Mouse (Mus musculus) thymus, adult 18-20 months (tissue): Measurements from ENCODE around the gene Afg3l1.
A peak's percentile ranks its signal among the peaks of the same experiment; 100 is the strongest.
"Not testable (repeated sequence)": the region's sequence is repeated elsewhere in the genome, so short reads cannot be mapped to it uniquely, and the experiment has no call there.

ENCODE experiments used
- DNase-seq, 2 experiments: peaks; one replicate each; pipeline ENCODE4 v3.0.0; 2022; ENCODE audit warnings: mixed read lengths in 2 of 2

Gene Afg3l1

DNA sequence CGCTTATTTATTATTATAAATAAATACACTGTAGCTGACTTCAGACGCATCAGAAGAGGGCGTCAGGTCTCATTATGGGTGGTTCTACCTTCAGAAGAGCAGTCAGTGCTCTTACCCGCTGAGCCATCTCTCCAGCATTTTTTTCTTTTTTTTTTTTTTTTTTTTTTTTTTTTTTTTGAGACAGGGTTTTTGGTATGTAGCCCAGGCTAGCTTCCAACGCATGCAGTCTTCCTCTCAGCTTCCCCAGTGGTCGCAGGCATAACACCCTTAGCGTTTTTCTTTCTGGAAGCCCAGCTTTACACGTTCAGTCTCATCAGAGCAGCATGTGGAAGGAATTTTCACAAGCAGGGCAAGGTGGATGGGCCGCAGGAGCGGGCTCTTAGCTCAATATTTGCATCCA is 40.5 kb downstream of the Afg3l1 start:
- DNase-seq: no peak

DNA sequence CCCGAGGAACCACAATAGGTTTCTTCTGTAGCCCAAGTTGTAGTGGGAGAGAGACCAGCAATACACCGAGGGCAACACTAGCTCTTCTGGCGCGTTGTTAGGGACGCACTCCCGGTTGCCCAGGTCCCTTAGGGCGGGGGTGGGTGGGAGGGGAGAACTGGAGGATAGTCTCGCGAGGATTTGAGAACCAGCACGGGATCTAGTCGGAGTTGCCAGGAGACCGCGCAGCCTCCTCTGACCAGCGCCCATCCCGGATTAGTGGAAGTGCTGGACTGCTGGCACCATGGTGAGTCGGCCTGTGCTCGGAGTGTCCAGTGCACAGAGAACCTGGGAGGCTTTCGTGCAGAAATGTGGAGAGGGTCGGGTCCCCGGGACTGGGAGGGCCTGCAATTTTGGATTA is 41.0 kb downstream of the Afg3l1 start, which contains the start of gene Gas8:
Gene Gas8 (plus strand): TSS at position 168 of the 400 bp plus-strand sequence.
- DNase-seq: peak; percentile 66 to 77

DNA sequence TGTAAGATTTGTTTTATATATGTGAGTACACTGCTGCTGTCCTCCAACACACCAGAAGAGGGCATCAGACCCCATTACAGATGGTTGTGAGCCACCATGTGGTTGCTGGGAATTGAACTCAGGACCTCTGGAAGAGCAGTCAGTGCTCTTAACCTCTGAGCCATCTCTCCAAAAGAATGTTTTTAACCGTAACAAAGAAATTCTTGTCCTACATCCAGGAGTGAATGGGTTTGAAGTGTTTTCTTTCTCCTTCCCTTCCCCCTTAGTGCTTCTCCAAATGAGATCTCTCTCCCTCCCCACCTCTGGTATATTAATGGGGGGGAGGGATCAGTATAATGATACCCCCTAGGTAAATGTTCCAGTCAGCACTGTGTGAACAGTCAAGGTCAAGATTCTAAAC is 42.3 kb downstream of the Afg3l1 start:
- not testable (repeated sequence) for DNase-seq

DNA sequence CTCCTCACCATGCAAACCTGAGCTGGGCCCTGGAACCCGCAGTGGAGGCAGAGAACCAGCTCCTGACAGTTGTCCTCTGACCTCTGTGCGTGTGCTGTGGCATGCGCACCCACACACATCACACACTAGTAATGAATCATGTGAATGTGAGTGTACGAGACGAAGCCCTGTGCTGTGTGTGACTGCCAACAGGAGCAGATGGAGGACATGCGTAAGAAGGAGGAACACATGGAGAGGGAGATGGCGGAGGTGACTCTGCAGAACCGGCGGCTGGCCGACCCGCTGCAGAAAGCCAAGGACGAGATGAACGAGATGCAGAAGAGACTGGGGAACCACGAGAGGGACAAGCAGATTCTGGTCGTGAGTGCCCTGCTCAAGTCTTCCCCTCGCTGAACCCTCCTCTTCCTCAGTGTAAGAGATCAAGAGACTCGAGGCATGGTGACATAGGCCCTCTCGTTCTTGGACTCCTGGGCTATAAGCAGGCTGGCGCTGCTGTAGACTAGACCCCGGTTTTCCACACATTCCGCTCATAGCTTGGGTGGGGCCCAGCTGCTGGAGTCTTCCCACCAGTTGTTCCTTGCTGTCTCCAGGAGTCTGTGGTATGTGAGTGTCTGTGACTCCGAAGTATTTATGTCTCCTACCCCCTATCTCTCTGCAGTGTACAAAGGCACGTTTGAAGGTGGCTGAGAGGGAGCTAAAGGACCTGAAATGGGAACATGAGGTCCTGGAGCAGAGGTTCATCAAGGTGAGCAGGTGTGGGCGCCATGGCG is 50.2 kb downstream of the Afg3l1 start:
- DNase-seq: no peak

DNA sequence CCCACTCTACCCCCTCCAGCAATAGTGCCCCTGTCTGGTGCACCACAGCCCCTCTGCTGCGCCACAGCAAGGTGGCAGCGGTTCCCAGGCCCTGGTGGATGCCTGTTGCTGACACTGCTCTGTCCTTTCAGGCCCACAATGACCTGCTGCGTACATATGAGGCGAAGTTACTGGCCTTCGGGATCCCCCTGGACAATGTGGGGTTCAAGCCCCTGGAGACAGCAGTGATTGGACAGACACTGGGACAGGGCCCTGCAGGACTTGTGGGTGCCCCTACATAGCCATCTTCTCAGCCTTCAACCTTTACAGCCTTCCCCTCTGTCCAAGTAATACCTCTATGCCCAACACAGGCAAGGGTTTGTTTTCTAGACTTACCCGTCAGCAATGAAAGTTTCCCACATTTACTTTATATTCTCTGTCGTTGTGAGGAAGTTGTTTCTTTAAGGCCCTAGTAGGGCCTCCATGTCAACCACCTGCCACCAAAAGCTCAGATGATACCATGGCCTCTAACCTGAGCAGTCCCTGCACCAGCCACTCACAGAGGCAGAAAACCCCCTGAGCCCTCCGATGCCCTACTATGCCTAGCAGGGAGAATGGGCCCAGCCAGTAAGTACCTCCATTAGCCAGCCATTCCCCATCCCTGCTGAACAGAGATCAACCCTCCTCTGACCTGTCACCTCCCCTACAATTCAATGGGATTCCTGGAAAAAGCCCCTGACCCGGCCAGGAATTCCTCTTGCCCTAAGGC is 58.7 kb downstream of the Afg3l1 start:
- DNase-seq: no peak

DNA sequence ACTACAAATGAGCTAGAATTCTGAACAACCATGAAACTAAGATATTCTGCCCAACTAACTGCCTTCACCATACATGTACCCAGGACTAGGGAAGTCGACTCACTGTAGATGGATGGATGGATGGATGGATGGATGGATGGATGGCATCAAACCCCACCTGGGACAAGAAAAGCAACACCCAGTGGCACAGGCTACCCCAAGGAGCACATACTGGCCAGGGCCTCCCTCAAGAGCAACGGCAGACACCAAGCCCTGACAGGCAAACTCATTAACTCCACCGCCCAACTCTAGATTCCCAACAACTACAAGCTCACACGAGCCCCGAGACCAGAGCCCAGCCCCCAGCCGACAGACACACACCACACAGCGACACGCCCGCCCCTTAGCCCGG is 59.3 kb downstream of the Afg3l1 start:
- no peak for DNase-seq

DNA sequence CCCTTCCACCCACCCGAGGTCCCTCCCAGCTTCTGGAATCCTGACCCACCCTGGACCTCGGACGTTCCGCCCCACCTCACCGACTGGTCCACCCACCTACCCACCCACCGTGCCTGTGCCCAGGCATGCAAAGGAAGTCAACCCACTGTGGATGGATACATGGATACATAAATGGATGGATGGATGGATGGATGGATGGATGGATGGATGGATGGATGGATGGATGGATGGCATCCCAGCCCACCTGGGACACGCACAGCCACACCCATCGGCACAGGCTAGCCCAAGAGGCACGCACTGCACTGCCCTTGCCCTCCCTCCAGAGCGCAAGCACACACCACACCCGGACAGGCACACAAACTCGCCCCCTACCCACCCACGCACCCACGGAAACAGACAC is 59.9 kb downstream of the Afg3l1 start:
- DNase-seq: peak; percentile 19 to 49
